Mouse (Mus musculus): ENCODE results near the gene Rnf186. TPM values are rescaled to one million over a fixed set of nuclear protein-coding genes. Genes with fewer than 3 reads are reported as not detected.

The Rnf186 gene
- polyA plus RNA-seq, 1 experiment = 74.5 TPM

DNA sequence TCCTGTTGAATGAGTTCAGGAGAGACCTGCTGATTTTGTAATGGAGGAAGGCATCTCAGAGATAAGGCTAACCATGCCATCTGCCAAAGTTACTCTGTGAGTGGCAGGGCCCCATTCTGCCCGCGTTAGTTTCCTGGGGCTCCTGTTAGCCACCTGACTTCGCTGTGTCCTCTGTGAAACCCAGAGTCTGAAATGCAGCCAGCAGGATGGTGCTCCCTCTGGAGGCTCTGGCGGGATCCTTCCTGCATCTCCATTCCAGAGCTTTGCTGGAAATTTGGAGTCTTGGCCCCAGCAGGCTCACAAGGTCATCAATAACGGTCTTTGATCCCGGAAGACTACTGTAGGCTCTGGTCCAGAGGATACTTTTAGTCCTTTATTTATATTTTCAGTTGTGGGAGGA is 34.5 kb downstream of the Rnf186 start:
- TF ChIP-seq POLR2A (IDR thresholded peaks at IDR 0.05; ENCODE audit: borderline replicate concordance, extremely low read depth, low read depth, low read length) (no peak), CTCF (IDR thresholded peaks at IDR 0.05; ENCODE audit: insufficient read depth, low read length) (peak; percentile 57)
- peak; percentile 30 for DNase-seq
- WGBS = 20% methylated on average over 6 of the region's 6 CpGs

DNA sequence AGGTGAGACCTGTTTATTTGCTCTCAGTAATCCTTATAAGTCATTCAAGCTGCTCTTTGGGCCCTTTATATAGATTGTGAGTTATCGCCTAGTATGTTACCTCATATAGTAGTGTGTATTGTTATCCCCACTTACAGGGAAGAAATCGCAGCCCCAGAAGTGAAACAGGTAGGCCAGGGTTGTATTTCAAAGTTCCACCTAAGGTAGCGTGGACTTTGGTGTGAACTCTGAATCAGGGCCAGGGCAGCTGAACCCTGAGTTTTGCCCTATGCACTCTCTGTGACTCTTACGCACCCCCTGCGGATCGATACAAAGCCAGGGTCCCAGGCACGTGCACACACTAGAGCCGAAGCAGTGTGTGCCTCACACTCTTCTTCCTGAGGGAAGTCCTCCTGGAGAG is 37.2 kb downstream of the Rnf186 start:
- WGBS = 85% methylated on average over 8 of the region's 8 CpGs
- DNase-seq = no peak
- Histone ChIP-seq H3K4me1 (ENCODE audit: control insufficient read depth, insufficient read depth, low read length) (no peaks in the 10 kb centered on the region; the same call in 1 of the 2 replicates), H3K4me3 (replicated peaks; ENCODE audit: extremely low read depth, low read depth, low read length) (no peak overlapping the region)
- TF ChIP-seq CTCF (IDR thresholded peaks at IDR 0.05; ENCODE audit: insufficient read depth, low read length) = no peak
- TF ChIP-seq POLR2A (IDR thresholded peaks at IDR 0.05; ENCODE audit: borderline replicate concordance, extremely low read depth, low read depth, low read length) = no peak

More for the DNA sequence above, 34.5 kb downstream of the Rnf186 start:
- Histone ChIP-seq H3K4me3 (replicated peaks; ENCODE audit: extremely low read depth, low read depth, low read length) (no peak overlapping the region), H3K4me1 (ENCODE audit: control insufficient read depth, insufficient read depth, low read length) (no peaks in the 10 kb centered on the region)

- no peak overlapping the region for H3K4me3 ChIP-seq (replicated peaks; ENCODE audit: extremely low read depth, low read depth, low read length)
- H3K4me1 ChIP-seq (ENCODE audit: control insufficient read depth, insufficient read depth, low read length) = no peaks in the 10 kb centered on the region; the same call in 1 of the 2 replicates
- 47% methylated on average over 6 of the region's 6 CpGs for WGBS
- DNase-seq = no peak
- no peak for TF ChIP-seq POLR2A (IDR thresholded peaks at IDR 0.05; ENCODE audit: borderline replicate concordance, extremely low read depth, low read depth, low read length)
- TF ChIP-seq CTCF (IDR thresholded peaks at IDR 0.05; ENCODE audit: insufficient read depth, low read length) = no peak
Measured at GRCm38 (mm10) chr4:139005214-139005613, 38.3 kb downstream of the Rnf186 start.

DNA sequence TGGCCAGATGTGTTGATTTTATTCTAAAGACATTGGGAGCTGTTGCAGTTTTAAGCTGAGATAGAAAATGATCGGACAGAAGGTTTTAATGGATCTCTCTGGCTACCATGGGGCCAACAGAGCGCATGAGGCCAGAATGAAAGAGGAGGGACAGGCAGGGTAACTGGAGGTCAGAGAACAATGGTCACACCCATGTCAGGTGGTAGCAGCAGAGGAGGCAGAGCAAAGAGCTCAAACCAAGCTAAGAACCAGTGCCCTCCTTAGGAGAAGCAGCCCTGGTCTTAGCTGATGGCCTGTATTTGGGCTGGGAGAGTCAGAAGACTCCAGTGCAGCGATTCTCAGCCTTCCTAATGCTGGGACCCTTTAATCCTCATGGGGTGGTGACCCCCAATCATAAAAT is 40.4 kb downstream of the Rnf186 start:
- Histone ChIP-seq H3K4me3 (replicated peaks; ENCODE audit: extremely low read depth, low read depth, low read length) (no peak overlapping the region), H3K4me1 (ENCODE audit: control insufficient read depth, insufficient read depth, low read length) (no peaks in the 10 kb centered on the region; the same call in 1 of the 2 replicates)
- WGBS = 79% methylated on average over 3 of the region's 3 CpGs
- no peak for TF ChIP-seq POLR2A (IDR thresholded peaks at IDR 0.05; ENCODE audit: borderline replicate concordance, extremely low read depth, low read depth, low read length)
- TF ChIP-seq CTCF (IDR thresholded peaks at IDR 0.05; ENCODE audit: insufficient read depth, low read length) = no peak
- DNase-seq = no peak

DNA sequence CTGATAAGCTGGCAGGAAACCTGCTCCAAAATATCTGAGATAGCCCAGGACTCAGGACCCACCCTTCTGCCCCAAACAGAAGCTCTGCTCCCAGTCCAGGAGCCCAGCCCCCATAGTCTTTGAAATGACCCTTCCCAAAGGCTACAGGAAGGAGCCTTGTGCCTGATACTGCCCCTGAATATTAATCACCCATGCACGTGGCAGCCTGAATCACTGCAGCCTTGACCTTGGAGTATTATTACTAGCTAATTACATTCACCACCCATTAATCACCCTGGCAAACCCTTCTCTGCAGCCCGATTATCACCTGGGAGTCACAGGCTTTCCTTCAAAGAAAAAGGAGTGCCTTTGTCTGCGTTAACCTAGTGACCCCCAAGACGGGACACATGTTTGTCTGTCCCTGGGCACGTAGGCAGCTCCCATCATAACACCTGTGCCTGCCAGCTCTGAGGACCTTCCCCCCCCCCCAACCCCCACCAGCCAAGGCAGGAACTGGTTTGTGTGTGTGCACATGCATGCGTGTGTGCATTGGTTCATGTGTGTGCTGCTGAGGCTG is 41.1 kb downstream of the Rnf186 start:
- Histone ChIP-seq H3K4me1 (ENCODE audit: control insufficient read depth, insufficient read depth, low read length) (no peaks in the 10 kb centered on the region; the same call in 1 of the 2 replicates), H3K4me3 (replicated peaks; ENCODE audit: extremely low read depth, low read depth, low read length) (no peak overlapping the region)
- TF ChIP-seq CTCF (IDR thresholded peaks at IDR 0.05; ENCODE audit: insufficient read depth, low read length) (no peak), POLR2A (IDR thresholded peaks at IDR 0.05; ENCODE audit: borderline replicate concordance, extremely low read depth, low read depth, low read length) (no peak)
- 34% methylated on average over 6 of the region's 6 CpGs for WGBS
- DNase-seq = peak; percentile 7

GRCm38 (mm10) chr4:139011201-139011702 is 44.3 kb downstream of the Rnf186 start:
- TF ChIP-seq CTCF (IDR thresholded peaks at IDR 0.05; ENCODE audit: insufficient read depth, low read length) = no peak
- no peak for TF ChIP-seq POLR2A (IDR thresholded peaks at IDR 0.05; ENCODE audit: borderline replicate concordance, extremely low read depth, low read depth, low read length)
- no peaks in the 10 kb centered on the region; the same call in 1 of the 2 replicates for H3K4me1 ChIP-seq (ENCODE audit: control insufficient read depth, insufficient read depth, low read length)
- no peak for DNase-seq
- H3K4me3 ChIP-seq (replicated peaks; ENCODE audit: extremely low read depth, low read depth, low read length) = no peak overlapping the region
- 89% methylated on average over 13 of the region's 13 CpGs for WGBS

DNA sequence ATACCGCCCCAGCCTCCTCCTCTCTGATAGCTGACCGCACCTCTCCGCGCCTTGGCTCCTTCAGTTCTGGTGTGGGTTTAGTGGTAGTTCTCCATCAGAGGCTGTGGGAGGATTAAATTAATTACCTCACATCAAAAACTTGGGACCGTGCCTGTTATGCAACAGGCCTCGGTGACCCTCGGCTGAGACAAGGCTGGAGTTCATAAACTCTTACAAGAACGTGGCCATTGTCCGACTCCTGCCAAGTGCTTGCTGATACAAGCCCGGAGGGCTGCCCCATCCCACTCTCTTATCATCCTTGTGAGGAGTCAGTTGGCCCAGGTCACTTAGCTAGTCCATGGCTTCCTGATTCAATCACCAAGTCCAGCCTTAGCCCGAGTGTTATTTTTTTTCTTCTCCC is 46.4 kb downstream of the Rnf186 start:
- Histone ChIP-seq H3K4me1 (ENCODE audit: control insufficient read depth, insufficient read depth, low read length) (no peaks in the 10 kb centered on the region), H3K4me3 (replicated peaks; ENCODE audit: extremely low read depth, low read depth, low read length) (no peak overlapping the region)
- no peak for DNase-seq
- TF ChIP-seq CTCF (IDR thresholded peaks at IDR 0.05; ENCODE audit: insufficient read depth, low read length) (no peak), POLR2A (IDR thresholded peaks at IDR 0.05; ENCODE audit: borderline replicate concordance, extremely low read depth, low read depth, low read length) (no peak)
- WGBS = 71% methylated on average over 11 of the region's 11 CpGs

DNA sequence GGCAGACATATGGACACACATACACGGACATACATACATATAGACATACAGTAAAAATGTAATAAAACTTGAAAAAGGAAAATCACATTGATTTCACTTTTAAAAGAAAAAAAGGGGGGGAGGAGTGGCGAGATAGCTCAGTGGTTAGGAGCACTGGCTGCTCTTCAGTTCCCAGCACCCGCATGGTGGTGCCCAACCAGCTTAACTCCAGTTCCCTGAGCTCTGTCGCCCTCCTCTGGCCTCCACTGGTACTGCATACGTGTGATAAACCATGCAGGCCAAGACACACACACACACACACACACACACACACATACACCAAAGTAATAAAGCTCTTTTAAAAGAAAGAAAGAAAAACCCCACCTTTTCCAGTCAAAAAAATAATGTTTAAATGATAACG is 47.9 kb downstream of the Rnf186 start:
- Histone ChIP-seq H3K4me3 (replicated peaks; ENCODE audit: extremely low read depth, low read depth, low read length) (no peak overlapping the region), H3K4me1 (ENCODE audit: control insufficient read depth, insufficient read depth, low read length) (no peaks in the 10 kb centered on the region)
- no peak for DNase-seq
- peak; percentile 47; the same call in 1 of the 2 replicates for TF ChIP-seq CTCF (IDR thresholded peaks at IDR 0.05; ENCODE audit: insufficient read depth, low read length)
- no peak for TF ChIP-seq POLR2A (IDR thresholded peaks at IDR 0.05; ENCODE audit: borderline replicate concordance, extremely low read depth, low read depth, low read length)
- 84% methylated on average over 6 of the region's 6 CpGs for WGBS

Other genes with a start within 250 kb of the Rnf186 start
- gene Pla2g2c, start 242.3 kb upstream of the Rnf186 start, polyA plus RNA-seq (2012; rRNA removed) = 0.69 and 0.93 TPM in 2 replicates
- 25.2 and 28.6 TPM in 2 replicates for gene Ubxn10, start 229.9 kb upstream of the Rnf186 start, polyA plus RNA-seq (2012; rRNA removed)
- gene Pla2g2f, start 209.5 kb upstream of the Rnf186 start, polyA plus RNA-seq (2012; rRNA removed) = 0.14 and 5.2 TPM in 2 replicates
- gene Pla2g2d, start 191.4 kb upstream of the Rnf186 start, polyA plus RNA-seq (2012; rRNA removed) = 2.5 and 2.6 TPM in 2 replicates
- 0.57 and 1.3 TPM in 2 replicates for gene Pla2g5, start 103.6 kb upstream of the Rnf186 start, polyA plus RNA-seq (2012; rRNA removed)
- not detected in 2 replicates for gene Gm13030, start 93.1 kb upstream of the Rnf186 start, polyA plus RNA-seq (2012; rRNA removed)
- 1.2 and 2.2 TPM in 2 replicates for gene Pla2g2e, start 89.2 kb upstream of the Rnf186 start, polyA plus RNA-seq (2012; rRNA removed)
- 8.4 and 9.1 TPM in 2 replicates for gene Otud3, start 53.2 kb upstream of the Rnf186 start, polyA plus RNA-seq (2012; rRNA removed)
- 14.7 and 15.1 TPM in 2 replicates for gene Tmco4, start 5.8 kb downstream of the Rnf186 start, polyA plus RNA-seq (2012; rRNA removed)
- 0.19 and 0.22 TPM in 2 replicates for gene Htr6, start 108.5 kb downstream of the Rnf186 start, polyA plus RNA-seq (2012; rRNA removed)
- 330 and 497 TPM in 2 replicates for gene Nbl1, start 125.9 kb downstream of the Rnf186 start, polyA plus RNA-seq (2012; rRNA removed)
- 29.7 and 37.7 TPM in 2 replicates for gene Minos1, start 164.0 kb downstream of the Rnf186 start, polyA plus RNA-seq (2012; rRNA removed)
- 152 and 172 TPM in 2 replicates for gene Capzb, start 225.8 kb downstream of the Rnf186 start, polyA plus RNA-seq (2012; rRNA removed)